Mouse (Mus musculus): ENCODE data around the gene Gm3138.
"Not testable (repeated sequence)": the region's sequence is repeated elsewhere in the genome, so short reads cannot be mapped to it uniquely, and the experiment has no call there.

GRCm38 (mm10) chr14:4249331-4249730 lies at the start of gene Gm3138:
- TF ChIP-seq CTCF, EP300 (IDR thresholded peaks at IDR 0.05; ENCODE audit: low read depth): not testable (repeated sequence)

Data from liver, postnatal 0 days (tissue).